Mouse (Mus musculus) A20 (cell line): Measurements from ENCODE around the gene Pbx3.

ENCODE experiments used
- DNase-seq: peaks from one replicate; pipeline ENCODE4 v3.0.0-alpha.2; 2011; ENCODE audit warnings: low read depth, low spot score

The Pbx3 gene

DNA sequence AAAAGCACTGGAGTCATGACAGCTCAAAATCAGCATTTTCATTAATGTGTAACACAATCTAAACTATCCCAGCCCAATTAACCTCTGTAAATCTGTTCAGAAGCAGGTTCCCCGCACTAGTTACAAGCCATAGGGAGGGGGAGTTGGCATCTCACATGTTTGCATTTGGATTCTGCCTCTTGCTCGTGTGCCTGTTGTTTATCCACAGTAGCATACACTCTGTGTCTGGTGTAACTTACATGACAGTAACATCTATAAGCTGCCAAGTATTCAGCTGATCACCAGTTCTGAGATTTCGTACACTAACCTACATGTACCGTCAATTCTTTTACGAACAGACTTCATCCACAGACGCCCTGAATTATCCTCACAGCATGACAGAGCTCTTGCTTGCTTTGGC lies 147.5 kb downstream of the Pbx3 start:
- DNase-seq: no peak

DNA sequence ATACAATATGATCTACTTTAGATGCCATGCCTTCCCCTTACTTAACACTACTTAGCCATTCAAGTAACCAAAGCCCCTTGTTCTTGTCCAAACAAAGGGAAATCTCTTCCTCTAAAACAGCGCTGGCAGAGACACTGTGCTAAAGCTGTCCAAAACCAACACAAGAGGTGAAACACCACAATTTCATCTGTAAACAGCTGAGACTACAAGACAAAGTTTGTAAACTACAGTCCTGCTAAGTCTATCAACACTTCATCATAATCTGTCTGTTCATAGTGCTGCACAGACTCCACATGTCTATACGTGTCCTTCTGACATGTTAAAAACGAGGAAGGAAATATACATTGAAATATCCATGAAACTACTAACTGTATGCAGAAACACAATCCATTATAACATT lies 151.5 kb downstream of the Pbx3 start:
- no peak for DNase-seq

DNA sequence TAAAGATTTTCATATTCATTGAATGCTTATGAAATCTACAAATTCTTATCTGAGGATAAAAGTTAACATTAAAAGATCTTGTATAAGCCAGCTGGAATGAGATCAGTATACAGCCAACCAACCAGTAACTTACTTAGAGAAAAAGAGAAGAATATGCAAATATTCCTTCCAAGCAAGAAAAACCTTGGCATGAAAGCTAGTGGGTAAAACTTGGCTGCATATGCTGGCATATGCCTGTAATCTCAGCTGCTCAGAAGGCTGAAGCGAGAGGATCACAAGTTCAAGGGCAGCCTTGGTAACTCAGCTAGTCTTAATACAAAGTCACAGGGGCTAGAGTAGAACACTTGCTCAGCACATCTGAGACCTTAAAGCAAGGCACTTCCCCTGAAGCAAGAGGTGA lies 153.8 kb downstream of the Pbx3 start:
- DNase-seq: no peak

DNA sequence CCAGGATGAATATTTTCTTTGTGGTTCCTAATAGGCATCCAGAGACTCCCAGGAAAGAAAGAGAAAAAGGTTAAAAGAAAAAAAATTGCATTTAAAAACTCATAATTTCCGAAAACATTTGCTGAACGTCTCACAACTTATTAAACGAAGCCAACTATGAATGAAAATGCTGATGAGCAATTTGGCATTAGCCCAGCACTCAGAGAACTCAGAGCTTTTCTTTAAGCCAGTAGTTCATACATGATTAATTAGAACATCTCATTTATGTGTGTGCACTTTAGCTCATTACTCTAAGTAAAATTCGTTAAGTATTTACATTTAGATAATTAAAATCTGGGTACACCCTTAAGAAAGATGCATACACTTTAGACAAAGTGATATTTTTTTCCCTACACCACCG lies 155.3 kb downstream of the Pbx3 start:
- no peak for DNase-seq

DNA sequence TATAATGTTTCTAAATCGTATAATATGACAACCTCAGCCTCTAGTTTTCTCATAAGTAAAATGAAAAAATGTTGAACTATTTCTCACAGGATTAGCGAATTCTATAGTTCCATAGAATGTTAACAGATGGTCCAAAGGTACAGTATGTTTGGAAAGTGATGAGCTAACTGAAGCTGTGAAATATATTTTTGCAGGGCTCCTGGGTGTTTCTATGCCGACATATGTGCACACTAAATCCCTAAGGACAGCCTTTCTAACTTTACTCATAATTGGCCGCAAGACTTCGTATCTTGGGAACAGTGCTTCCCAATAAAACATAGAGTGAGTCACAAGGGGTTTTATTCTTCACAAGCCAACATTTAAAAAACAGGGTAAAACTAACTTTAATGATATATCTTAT lies 157.4 kb downstream of the Pbx3 start:
- no peak for DNase-seq

DNA sequence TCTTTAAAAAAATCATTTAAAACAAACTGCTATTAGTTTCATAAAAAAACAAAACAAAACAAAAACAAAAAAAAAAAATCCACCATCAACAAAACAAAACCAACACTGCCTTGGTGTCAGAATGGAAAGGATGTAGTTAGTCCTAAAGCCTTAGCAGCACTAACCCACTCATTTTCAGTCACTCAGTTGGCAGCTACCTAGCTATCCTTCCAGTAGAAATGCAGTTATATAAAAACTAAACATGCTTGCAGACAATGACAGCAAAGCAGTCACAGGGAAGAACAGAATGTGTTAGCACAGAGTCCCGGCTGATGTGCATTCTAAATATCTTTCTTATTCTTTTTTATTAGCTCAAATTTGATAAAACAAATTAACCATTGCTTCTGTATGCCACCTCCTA lies 160.5 kb downstream of the Pbx3 start:
- DNase-seq: no peak

DNA sequence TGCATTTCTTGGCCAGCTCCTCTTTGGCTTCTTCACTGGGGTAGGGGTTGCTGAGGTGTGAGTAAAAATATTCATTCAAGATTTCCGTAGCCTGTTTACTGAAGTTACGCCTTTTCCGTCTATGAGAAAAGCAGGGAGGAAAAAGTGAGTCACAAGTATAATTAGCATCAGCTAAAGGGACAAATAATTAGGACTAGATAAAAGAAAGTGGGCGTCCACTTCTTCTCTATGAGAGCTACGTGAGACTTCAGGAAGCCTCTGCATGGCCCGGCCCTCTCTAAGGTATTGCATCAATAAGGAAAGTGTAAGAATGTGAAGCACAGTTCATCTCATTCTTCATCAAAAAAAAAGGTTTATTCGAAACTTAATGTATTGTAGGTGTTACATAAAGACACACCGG lies 168.1 kb downstream of the Pbx3 start:
- no peak for DNase-seq

DNA sequence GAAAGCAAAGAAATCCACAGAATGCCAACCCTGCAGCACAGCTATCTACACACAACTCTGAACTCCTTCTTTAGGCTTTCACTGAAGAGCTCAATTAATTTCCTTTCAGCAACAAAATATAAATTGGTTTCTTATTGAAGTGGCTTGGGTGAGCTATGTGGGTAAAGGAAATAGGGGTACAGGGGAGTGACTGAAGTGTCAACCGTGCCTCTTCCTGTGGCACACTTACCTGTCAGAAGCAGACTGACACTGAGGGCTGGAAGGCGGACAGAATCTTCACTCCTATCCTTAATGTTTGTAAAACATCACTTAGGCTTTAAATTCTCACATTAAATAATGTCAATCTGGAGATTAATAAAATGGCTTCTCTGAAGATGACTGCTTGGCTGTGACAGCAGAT lies 168.6 kb downstream of the Pbx3 start:
- no peak for DNase-seq

DNA sequence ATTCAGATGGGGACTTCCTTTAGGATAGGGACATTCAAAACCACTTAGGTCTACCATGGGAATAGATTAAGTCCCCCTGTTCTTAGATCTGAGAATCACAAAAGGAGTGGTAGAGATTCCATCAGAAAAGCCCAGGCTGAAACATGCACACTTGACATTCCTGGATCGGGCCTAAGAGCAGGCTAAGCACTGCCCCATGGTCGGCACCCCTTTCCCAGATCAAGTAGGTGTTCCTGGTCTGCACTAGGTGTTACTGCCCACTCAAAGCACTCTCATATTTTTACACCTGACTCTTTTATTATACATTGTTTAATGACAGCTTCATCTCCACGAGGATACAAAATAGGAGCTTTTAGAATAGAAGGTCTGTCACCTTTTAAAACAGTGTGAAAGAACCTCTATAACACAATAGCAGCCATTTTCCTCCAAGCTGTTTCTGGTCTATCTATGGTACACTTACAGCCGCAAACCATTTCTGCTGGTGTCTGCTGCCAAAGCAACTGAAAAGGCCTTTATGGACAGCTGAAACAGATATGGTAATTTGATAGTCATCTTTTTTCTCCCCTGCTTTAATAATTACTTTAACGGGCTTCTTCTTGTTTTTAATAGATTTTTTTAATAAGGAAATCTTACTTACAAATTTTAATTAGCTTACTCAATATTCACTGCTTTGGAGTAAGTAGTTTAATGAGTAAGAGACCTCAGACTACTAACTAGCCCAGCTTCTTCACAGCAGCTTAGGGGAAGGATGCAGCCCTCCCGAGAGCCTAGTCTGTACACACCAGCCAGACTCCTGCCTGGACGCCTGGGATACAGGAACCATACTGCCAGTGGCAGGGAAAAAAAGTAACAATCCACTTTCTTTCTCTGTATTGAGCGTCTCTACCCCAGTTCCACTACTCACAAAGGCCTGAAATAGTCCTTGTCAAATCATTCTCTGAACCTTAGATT lies 178.8 kb downstream of the Pbx3 start:
- no peak for DNase-seq

DNA sequence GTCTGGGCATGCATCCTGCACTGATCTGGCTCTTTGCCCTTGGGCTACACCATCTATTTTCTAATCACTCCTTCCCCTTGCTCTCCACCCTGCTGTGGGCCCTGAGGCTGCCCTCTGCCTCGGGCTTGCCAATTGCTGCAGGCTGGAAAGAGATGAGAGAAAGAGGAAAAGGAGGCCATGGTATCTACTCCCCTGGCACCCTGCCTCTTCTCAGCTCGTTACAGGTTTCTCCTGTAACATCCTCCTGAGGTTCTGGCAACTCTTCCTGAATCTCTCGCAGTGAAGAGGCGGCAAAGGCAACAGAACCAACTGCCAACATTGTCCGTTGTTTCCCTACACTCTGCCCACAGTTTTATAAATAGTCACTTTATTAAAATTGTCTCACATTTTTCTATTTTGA lies 179.7 kb downstream of the Pbx3 start:
- DNase-seq: no peak

DNA sequence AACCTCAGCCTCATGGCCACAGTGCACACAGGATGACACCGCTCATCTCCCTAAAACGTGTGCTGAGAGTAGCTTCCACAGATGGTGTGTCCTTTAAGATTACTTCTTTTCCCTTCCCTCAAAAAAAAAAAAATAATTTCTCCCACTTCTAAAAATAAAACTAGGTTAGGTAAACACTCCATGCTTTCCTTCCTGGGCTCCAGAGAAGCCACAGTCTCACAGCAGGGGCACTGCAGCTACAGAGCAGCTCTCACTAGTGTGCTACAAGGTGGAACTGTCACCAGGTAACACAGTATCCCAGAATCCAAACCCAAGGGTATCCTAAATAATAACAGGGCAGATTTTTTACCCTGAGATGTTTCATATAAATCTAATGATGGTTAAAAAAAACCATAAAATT lies 185.6 kb downstream of the Pbx3 start:
- no peak for DNase-seq

DNA sequence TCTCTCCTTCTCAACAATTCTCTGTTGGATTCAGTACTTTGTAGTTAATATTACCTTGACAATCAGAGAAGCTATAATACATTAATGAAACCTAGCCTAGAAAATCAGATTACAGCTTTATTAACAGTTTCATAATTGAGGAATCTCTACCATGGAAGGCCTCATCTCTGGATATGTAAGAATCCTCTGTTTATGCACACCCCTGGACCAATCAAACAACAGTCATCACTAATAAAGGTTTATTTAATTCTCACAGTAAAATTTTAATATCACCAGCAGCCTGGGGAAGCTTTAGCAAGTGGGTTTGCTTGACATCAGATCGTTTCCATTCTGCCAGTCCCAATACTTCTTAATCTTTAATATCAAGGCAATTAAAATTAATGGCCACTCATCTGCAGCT lies 191.3 kb downstream of the Pbx3 start:
- DNase-seq: no peak

DNA sequence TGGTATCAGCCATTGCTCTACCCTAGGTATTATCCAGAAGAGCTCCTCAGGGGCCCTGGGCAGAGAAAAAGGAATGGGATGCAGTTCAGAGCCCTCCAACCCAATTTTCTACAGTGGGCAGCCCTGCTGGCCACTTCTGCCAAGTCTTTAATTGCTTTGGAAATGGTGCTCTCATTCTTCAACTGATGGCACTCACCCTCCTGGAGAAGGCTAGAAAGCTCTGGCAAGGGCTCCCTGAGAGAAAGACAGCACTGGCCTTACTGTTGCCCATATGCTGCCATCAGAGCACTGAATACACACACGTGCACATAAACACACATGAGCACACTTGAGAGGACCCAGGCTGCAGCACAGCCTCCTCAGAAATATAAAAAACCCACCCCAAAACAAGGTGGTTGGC lies 193.6 kb downstream of the Pbx3 start:
- no peak for DNase-seq

DNA sequence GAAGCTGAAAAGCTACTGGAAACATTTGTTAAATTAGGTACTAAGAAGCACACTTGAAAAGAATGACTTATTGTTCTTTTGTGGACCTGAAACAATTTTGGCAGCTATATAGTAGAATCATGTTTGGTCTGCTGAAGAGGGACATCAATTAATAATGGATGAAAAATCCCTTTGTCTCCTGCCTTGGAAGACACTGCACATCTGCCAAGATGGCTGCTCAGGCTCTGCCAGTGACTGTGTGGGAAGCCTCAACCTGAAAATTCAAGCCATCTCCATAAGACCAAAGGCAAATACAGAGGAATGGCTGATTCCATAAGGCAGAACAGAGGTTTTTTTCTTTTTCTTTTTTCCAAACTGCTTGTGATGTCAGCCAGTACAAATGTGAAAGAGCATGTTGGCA lies 194.3 kb downstream of the Pbx3 start:
- no peak for DNase-seq

DNA sequence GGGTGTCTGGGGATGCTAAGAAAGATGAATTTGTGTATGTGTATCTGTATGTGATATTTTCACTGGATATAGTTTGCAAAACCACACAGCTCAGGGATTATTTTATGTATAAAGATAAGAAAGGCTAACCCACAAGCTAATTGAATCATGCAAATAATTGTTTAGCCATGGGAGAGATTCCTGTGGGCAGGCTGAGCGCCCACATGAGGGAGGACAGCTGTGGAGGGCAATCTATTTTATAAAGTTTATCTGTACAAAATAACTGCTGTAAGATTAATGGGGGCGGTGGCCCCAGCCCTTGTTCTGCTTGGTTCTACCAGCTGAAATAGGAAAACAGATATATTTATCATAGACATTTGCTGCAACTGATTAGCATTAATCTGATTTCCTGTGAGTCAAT lies 202.5 kb downstream of the Pbx3 start:
- DNase-seq: no peak

DNA sequence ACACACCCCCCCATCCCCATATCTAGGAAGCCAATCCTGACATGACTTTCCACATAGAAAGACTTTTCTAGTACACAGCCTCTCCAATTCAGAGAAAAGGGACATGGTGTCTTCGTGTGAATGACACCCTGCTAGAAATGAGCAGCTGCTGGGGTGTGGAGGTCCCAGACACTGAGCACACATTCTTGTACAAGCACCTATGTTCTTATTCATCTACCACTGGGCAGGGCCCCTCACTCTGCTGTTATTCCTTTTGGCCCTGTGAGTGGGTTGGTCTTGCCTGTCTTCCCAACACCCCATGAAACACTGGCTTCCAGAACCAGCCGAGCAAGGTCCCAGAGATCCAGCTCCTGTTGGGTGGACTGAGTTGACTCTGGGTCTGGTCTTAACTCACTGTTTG lies 203.3 kb downstream of the Pbx3 start:
- no peak for DNase-seq

DNA sequence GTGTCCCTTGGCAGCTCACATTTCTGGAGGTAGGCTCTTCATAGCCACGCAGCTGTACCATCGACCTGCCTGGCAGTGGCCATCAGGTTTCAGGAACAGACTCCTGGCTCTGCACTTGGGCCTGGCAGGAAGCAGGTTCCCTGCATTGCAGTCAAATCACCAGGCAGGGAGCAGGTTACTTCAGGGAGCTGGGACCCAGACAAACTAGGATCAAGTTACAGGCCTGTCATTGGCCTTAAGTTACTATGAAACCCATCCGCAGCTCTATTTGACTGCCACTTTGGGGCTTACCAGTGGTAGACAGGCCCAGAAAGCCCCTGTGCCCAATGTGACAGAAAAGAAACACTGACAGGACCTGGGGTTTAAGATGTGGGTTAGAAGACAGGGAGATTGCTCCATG lies 204.8 kb downstream of the Pbx3 start:
- no peak for DNase-seq

DNA sequence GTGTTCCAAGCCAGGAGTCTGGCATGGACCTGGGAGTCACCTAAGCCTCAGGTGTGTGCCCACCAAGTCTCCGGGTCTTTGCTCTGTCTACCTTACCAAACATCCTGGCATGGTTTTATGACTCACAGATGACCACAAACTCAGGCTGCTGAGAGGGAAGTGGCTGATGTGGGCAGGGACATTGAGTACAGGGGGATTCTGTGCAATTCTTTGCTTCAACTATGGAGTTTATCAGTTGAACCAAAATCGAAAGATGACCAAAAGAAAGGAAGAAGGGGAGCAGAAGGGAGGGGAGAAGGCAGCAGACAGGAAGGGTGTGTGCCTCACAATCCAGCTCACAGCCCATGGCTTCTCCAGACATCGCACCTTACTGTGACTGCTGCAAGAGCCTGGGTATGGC lies 210.5 kb downstream of the Pbx3 start:
- no peak for DNase-seq

DNA sequence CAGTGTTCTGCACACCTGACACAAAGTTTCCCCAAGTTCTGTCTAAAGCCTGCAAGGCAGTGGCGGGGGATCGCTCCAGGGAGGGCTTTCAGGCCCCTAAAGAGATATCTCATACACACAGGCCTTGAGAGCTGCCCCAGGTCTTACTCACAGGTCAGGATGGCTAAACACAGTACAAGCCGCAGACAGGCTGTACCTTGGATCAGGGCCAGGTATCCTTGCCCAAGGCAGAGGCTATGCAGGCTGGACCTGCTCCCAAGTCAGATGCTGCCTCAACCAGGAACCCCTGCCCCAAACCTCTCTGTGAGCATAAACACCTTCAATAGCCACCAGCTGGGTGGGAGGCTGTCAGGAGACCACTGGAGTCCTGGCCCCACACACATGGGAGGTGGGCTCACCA lies 215.2 kb downstream of the Pbx3 start:
- DNase-seq: no peak

DNA sequence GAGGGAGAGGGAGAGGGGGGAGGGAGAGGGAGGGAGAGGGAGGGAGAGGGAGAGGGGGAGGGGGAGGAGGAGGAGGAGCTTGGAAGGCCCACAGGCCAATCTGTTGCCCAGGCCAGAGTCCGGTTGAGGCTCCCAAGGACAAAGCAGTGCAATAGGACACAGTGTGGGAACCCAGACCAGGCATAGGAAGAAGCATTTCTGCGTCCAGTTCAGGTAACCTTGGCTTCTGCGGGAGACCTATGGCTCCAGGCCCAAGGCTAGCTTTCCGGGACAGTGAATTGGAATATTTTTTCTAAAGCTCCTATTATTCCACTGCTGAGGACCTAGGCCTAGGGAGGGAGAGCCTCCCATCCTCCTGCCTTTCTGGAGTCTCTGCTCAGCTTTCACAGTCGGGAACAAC lies 218.1 kb downstream of the Pbx3 start:
- DNase-seq: no peak

DNA sequence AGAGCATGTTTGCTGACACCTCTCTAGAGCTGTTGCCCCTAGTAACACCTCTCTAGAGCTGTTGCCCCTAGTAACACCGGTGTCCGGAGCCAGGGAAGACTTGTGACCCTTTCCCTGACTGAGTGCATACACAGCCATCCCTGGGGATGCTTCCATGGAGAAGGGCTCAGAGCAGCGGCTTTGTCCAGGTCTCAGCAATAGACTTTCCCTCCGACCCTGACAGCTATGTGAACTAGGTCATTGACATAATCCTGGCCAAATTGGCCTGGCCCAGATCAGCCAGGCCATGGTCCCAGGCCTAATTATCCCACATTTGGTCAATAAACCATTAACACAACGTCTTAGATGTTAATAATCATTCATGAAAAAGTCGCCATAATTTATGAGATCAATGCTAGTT lies 219.6 kb downstream of the Pbx3 start:
- no peak for DNase-seq

DNA sequence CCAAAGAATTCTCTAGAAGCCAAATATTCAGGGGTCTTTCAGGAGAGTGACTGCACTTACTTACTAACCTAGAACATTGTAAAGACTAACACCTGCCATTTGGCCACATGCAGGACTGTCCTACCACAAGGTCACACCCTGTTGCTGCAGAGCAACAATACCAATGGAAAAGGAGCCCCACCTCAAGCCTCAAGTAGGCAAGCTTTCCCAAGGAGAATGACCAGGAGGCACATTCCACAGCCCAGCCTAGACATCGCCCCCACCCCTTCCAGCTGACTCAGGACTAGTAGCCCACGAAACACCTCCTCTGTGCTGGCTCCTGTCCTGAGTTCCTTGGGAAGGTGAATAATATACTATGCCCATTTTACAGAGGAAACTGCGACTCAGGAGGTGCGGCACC lies 222.4 kb downstream of the Pbx3 start:
- no peak for DNase-seq

DNA sequence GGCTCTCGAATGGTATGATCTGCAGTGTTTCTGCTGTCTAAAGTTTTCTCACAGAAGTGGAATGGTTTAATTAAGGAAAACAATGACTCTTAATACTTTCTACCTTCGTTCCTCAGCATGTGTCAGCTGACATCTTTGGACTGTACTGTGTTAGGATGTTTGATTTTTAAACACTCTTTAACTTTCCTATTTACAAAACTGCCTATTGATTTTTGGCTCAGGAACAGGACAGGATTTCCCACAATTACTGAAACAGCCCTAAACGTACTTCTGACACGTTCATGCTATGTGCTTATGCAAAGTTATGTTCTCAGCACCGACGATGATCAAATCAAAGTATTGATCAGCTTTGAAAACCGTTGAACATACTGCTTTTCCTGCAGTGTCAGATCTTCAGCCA lies 224.7 kb downstream of the Pbx3 start:
- no peak for DNase-seq

DNA sequence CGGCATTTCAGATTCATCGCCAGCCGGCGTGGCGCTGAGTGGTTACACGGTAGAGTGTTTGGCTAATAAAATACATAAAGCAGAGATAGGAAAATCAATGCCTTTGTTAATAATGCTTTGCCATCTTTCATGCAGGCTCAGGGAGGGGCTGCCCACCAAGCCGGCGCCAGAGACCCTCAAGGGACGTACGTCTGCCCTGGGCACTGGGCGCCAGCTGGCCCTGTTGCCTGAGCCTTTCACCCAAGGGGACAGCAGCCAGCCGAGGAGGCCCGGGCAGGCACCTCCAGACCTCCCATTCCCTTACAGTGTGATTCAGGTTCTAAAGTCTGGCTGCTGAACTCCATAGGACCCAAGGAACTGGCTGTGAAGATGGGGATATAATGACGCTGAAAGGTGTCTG lies 225.5 kb downstream of the Pbx3 start:
- DNase-seq: no peak
